In genomic region chr6:99007542-99007941, GRCm38 (mm10) we compare ENCODE assay signal across 18 mouse cellular contexts.
DNase-seq lines count a peak whose midpoint lies in the region; ATAC-seq and TF ChIP-seq lines count a peak whose summit lies in the region.
"Had no signal": no experiment of that assay in that cellular context is flagged by ENCODE, and none has a peak within 500 bp of the region (broad histone marks: within the 10 kb centered on the region; RNA-seq: fewer than 3 reads in every experiment).

No protein-coding gene starts in this region.

- H3K4me3 ChIP-seq in liver, postnatal 0 days (ENCODE audit: low read depth, low read length) = no peak overlapping the region
- H3K4me3 ChIP-seq: embryonic facial prominence, embryonic 15.5 days; forebrain, embryonic 12.5 days; hindbrain, embryonic 15.5 days; limb, embryonic 12.5 days; liver, embryonic 15.5 days; neural tube, embryonic 13.5 days had no signal

- peaks cover 7% of the 10 kb centered on the region; the same call in 1 of the 2 replicates for H3K4me1 ChIP-seq in liver, postnatal 0 days (ENCODE audit: insufficient read depth)

- TF ChIP-seq EP300 in liver, postnatal 0 days (IDR thresholded peaks at IDR 0.05; ENCODE audit: low read depth) = no peak

- no peaks in the 10 kb centered on the region for H3K9me3 ChIP-seq in liver, postnatal 0 days (ENCODE audit: low read length)
- H3K9me3 ChIP-seq: embryonic facial prominence, embryonic 15.5 days; hindbrain, embryonic 15.5 days; liver, embryonic 15.5 days had no signal

- no peak for DNase-seq in liver, postnatal 0 days
- DNase-seq in liver (no peak), ES-CJ7 (ENCODE audit: low read depth, low spot score) (peak; percentile 76)
- peak; percentile 25 for DNase-seq in skeletal muscle tissue, adult 2 months (ENCODE audit: low read depth, low spot score)
- DNase-seq in adrenal gland, postnatal 10 days = no peak
- DNase-seq in thymus, postnatal 10 days (ENCODE audit: low spot score in 2 of 2) = no peak
- DNase-seq: cerebellum, adult 18-20 months; heart, postnatal 10 days; kidney, adult 2 months; retina, postnatal 1 day had no signal

- no peaks in the 10 kb centered on the region for H3K27me3 ChIP-seq in liver, postnatal 0 days (ENCODE audit: insufficient read depth, low read length)
- H3K27me3 ChIP-seq: embryonic facial prominence, embryonic 15.5 days; liver, embryonic 15.5 days had no signal

- peak; percentile 23 for TF ChIP-seq CTCF in liver, postnatal 0 days (IDR thresholded peaks at IDR 0.05; ENCODE audit: low read depth)

- H3K27ac ChIP-seq in liver, postnatal 0 days (ENCODE audit: low read depth) = peak overlapping the region; percentile 30; the same call in 1 of the 2 replicates
- H3K27ac ChIP-seq: embryonic facial prominence, embryonic 15.5 days; forebrain, embryonic 12.5 days; hindbrain, embryonic 15.5 days; limb, embryonic 12.5 days; liver, embryonic 15.5 days; neural tube, embryonic 13.5 days had no signal

- ATAC-seq in liver, postnatal 0 days = peak; percentile 49; the same call in 1 of the 2 replicates
- peak; percentile 83 for ATAC-seq in granulocyte monocyte progenitor cell, adult 5-6 weeks (replicated peaks; ENCODE audit: poor library complexity, severe bottlenecking)
- ATAC-seq: CD4-positive, CD25-positive, alpha-beta regulatory T cell, adult 4 months had no signal

- H3K36me3 ChIP-seq in liver, postnatal 0 days (replicated peaks; ENCODE audit: insufficient read depth, low read length) = peaks cover 41% of the 10 kb centered on the region

- H3K4me2 ChIP-seq in liver, postnatal 0 days (ENCODE audit: low read depth, low read length) = no peak overlapping the region
- H3K4me2 ChIP-seq: embryonic facial prominence, embryonic 15.5 days; forebrain, embryonic 12.5 days; hindbrain, embryonic 15.5 days; limb, embryonic 12.5 days; liver, embryonic 15.5 days; neural tube, embryonic 13.5 days had no signal

- no peak overlapping the region for H3K9ac ChIP-seq in liver, postnatal 0 days (replicated peaks)
- H3K9ac ChIP-seq: embryonic facial prominence, embryonic 15.5 days; forebrain, embryonic 12.5 days; hindbrain, embryonic 15.5 days; limb, embryonic 12.5 days; liver, embryonic 15.5 days; neural tube, embryonic 13.5 days had no signal

- WGBS in liver, postnatal 0 days (ENCODE audit: insufficient replicate concordance) = 70% methylated on average over 6 of the region's 6 CpGs

Comparison
In these comparisons a context has a peak if more than half of its experiments do, and no peak if none do; other contexts are left out.
1. DNase-seq: peak in ES-CJ7 (single experiment) and skeletal muscle tissue, adult 2 months (single experiment); none in liver, postnatal 0 days (single experiment), liver (single experiment), adrenal gland, postnatal 10 days (single experiment) and thymus, postnatal 10 days (0 of 2).